Mouse (Mus musculus): ENCODE data around the gene Olfr220. TPM values are rescaled to one million over a fixed set of nuclear protein-coding genes. Genes with fewer than 3 reads are reported as not detected.

Olfr220 gene
- total and polyA plus RNA-seq, 2 experiments from 2014 or later, result not detected

DNA sequence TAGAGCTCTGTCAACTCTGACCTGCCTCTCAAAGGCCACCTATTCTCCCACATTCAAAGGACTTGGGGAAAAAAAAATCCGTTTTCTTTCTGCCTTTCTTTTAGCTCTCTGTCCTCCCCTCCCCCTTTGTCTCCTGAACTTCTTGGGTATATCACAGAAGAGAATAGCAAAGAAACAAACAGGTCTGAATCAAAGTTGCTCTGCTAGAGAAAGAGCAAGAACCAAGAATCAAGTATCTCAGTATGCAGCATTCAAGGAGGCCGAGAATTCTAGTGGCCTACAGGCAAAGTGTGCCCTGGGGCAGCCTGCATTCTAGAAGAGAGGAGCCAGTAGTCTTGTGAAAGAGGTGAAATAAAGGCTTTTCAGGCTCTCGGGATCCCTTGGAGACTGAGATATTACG lies 58.2 kb downstream of the Olfr220 start:
- TF ChIP-seq CTCF (IDR thresholded peaks at IDR 0.05), result no peak
- ATAC-seq (ENCODE audit: low FRiP score), result no peak
- no peaks in the 10 kb centered on the region for H3K27me3 ChIP-seq (ENCODE audit: insufficient read depth, low read length)

More for the DNA sequence above, 58.2 kb downstream of the Olfr220 start:
- 13% methylated on average over 4 of the region's 4 CpGs for WGBS
- no peak overlapping the region for H3K4me3 ChIP-seq (ENCODE audit: low read depth, low read length)
- no peak overlapping the region for H3K9ac ChIP-seq (replicated peaks; ENCODE audit: low read length, poor library complexity, severe bottlenecking)
- H3K36me3 ChIP-seq (ENCODE audit: insufficient read depth, low read length), result no peaks in the 10 kb centered on the region
- H3K4me2 ChIP-seq (ENCODE audit: low read depth, low read length, poor library complexity, severe bottlenecking), result no peak overlapping the region
- H3K4me1 ChIP-seq (ENCODE audit: insufficient read depth, low read length), result peaks cover 4% of the 10 kb centered on the region; the same call in 1 of the 2 replicates
- no peak for DNase-seq (ENCODE audit: low spot score)
- no peaks in the 10 kb centered on the region for H3K9me3 ChIP-seq (ENCODE audit: low read length)
- H3K27ac ChIP-seq (ENCODE audit: low read depth, low read length), result no peak overlapping the region

Other genes starting within 250 kb of the Olfr220 start
- not detected in 2 replicates for gene Olfr419, start 190.0 kb upstream of the Olfr220 start, total RNA-seq (2014; rRNA removed)
- not detected in 2 replicates for gene Olfr419, start 190.0 kb upstream of the Olfr220 start, polyA plus RNA-seq (2015; fragmentation: Nextera tagmentation; extraction: Ambion mirVana)
- not detected in 2 replicates for gene Mptx1, start 111.6 kb upstream of the Olfr220 start, total RNA-seq (2014; rRNA removed)
- gene Mptx1, start 111.6 kb upstream of the Olfr220 start, polyA plus RNA-seq (2015; fragmentation: Nextera tagmentation; extraction: Ambion mirVana), result not detected in 2 replicates
- gene Olfr417, start 77.0 kb upstream of the Olfr220 start, total RNA-seq (2014; rRNA removed), result not detected in 2 replicates
- not detected in 2 replicates for gene Olfr417, start 77.0 kb upstream of the Olfr220 start, polyA plus RNA-seq (2015; fragmentation: Nextera tagmentation; extraction: Ambion mirVana)
- gene Olfr248, start 51.0 kb upstream of the Olfr220 start, total RNA-seq (2014; rRNA removed), result not detected in 2 replicates
- gene Olfr248, start 51.0 kb upstream of the Olfr220 start, polyA plus RNA-seq (2015; fragmentation: Nextera tagmentation; extraction: Ambion mirVana), result not detected in 2 replicates
- not detected in 2 replicates for gene Olfr414, start 18.0 kb upstream of the Olfr220 start, total RNA-seq (2014; rRNA removed)
- gene Olfr414, start 18.0 kb upstream of the Olfr220 start, polyA plus RNA-seq (2015; fragmentation: Nextera tagmentation; extraction: Ambion mirVana), result not detected in 2 replicates
- 19.9 and 25.3 TPM in 2 replicates for gene Fmn2, start 59.7 kb downstream of the Olfr220 start, total RNA-seq (2014; rRNA removed)
- gene Fmn2, start 59.7 kb downstream of the Olfr220 start, polyA plus RNA-seq (2015; fragmentation: Nextera tagmentation; extraction: Ambion mirVana), result 6.0 and 8.2 TPM in 2 replicates

Data from midbrain, postnatal 0 days (tissue).